Mouse (Mus musculus) heart, adult 2 months (tissue): ENCODE data around the gene Erc2. TPM values are rescaled to one million over a fixed set of nuclear protein-coding genes. Genes with fewer than 3 reads are reported as not detected.

Source experiments
- DNase-seq, 2 experiments: peaks; one replicate each; pipeline ENCODE4 v3.0.0; 2021
- H3K27ac ChIP-seq: fragments of 200-600 bp; 2 replicates; pipeline ENCODE4 v1.8.1; 2022
- H3K27me3 ChIP-seq: fragments of 200-500 bp; 2 replicates; pipeline ENCODE4 v1.6.1; 2012; ENCODE audit warnings: mild to moderate bottlenecking, low read length, inconsistent platforms, mixed read lengths; ENCODE audit not compliant: control insufficient read depth, insufficient read depth
- H3K36me3 ChIP-seq: fragments of 200-500 bp; 2 replicates; pipeline ENCODE4 v1.6.1; 2012; ENCODE audit warnings: low read length, inconsistent platforms; ENCODE audit not compliant: control insufficient read depth, insufficient read depth
- H3K4me1 ChIP-seq: fragments of 200-500 bp; 2 replicates; pipeline ENCODE4 v1.6.1; 2011; ENCODE audit warnings: low read length; ENCODE audit not compliant: control insufficient read depth, insufficient read depth
- H3K4me3 ChIP-seq: fragments of 200-600 bp; 2 replicates; pipeline ENCODE4 v1.8.1; 2022
- H3K79me2 ChIP-seq: fragments of 200-500 bp; replicated peaks from 2 replicates; pipeline ENCODE4 v1.6.1; 2012; ENCODE audit warnings: mild to moderate bottlenecking, inconsistent platforms, low read length, moderate library complexity, mixed read lengths; ENCODE audit not compliant: control insufficient read depth, insufficient read depth
- H3K9ac ChIP-seq: fragments of 200-500 bp; 2 replicates; pipeline ENCODE4 v1.6.1; 2012; ENCODE audit warnings: low read depth, mild to moderate bottlenecking, control low read depth, inconsistent platforms, low read length, mixed read lengths
- CTCF ChIP-seq: fragments of 200-600 bp; IDR thresholded peaks from 2 replicates; pipeline ENCODE4 v1.8.1; 2022; ENCODE audit warnings: antibody characterized with exemption, mild to moderate bottlenecking, moderate library complexity
- EP300 ChIP-seq: fragments of 200-500 bp; IDR thresholded peaks from 2 replicates; pipeline ENCODE4 v1.6.1; 2011; ENCODE audit warnings: low read depth, low read length, control low read depth; ENCODE audit not compliant: insufficient read depth
- POLR2A ChIP-seq: fragments of 200-500 bp; IDR thresholded peaks from 2 replicates; pipeline ENCODE4 v1.6.1; 2011; ENCODE audit warnings: mild to moderate bottlenecking, low read depth, low read length, control low read depth; ENCODE audit not compliant: insufficient read depth
- WGBS: fragments of 180-500 bp; shearing (Covaris S2); methylation state at CpG from one replicate; pipeline ENCODE4 v1.1.7; 2018; 5-methylcytosine and 5-hydroxymethylcytosine counted together
- intact Hi-C: fragments of 180-260 bp; cut with DNase I; formaldehyde crosslinking; loops from one replicate; pipeline ENCODE4 v1.15.1; 2025
- polyA plus RNA-seq: library from polyadenylated mRNA; depleted of rRNA; stranded (reverse); fragments of >200 nt; gene quantifications from 2 replicates; pipeline ENCODE4 v1.2.3, GENCODE M21; 2012
- total RNA-seq, 2 experiments: library from RNA; stranded (reverse); gene quantifications; 2 replicates each; pipeline ENCODE4 v1.2.3; 2021

Gene Erc2
- total and polyA plus RNA-seq, 3 experiments, result 0.49 to 0.68 (median 0.64) TPM

DNA sequence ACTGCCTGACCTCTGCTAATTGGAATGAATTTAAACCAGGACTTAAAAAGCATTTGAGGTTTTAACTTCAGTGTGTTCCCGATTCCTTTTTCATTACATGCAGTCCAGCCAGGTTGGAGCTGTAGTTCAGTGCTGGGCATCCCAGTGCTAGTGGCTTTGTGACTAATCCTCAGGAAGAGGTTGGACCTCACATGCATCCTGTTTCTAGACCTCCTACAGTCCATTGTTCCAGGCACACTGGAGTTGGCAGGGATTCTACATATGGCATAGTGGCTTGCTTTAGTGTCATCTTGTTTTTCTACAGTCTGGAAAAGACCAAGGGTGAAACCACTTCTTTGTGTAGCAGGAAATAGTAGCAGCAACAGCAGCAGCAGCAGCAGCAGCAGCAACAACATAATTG, 159.0 kb downstream of the Erc2 start:
- no peak for DNase-seq
- Histone ChIP-seq H3K4me1 (no peaks in the 10 kb centered on the region), H3K36me3 (no peaks in the 10 kb centered on the region), H3K27me3 (no peaks in the 10 kb centered on the region), H3K9ac (no peak overlapping the region), H3K4me3 (no peak overlapping the region), H3K27ac (no peak overlapping the region), H3K79me2 (no peaks in the 10 kb centered on the region)
- intact Hi-C loops, result no loop called here
- 45% methylated on average over 1 of the region's 1 CpGs for WGBS
- TF ChIP-seq POLR2A (no peak), CTCF (no peak), EP300 (no peak)

DNA sequence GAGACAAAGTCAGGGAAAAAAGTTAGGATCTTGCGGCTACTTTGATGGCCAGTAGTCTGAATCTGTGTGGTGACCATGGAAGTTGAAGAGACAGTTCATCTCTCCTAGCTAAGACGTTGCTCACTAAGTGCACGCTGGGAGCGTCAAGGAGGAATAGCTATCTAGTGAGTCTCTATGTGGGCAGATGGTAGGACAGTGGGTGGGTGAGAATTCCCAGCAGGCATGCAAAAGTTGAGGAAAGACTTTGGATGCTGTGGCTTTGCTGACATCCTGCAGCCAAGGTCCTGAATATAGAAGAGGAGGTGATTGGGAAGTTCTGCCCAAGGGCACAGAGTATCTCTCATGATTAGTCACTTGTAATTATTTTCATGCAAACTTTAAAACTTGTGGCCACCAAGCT, 162.6 kb downstream of the Erc2 start:
- intact Hi-C loops, result no loop called here
- Histone ChIP-seq H3K4me3 (no peak overlapping the region), H3K27me3 (no peaks in the 10 kb centered on the region), H3K27ac (no peak overlapping the region), H3K9ac (no peak overlapping the region), H3K36me3 (no peaks in the 10 kb centered on the region), H3K79me2 (no peaks in the 10 kb centered on the region), H3K4me1 (no peaks in the 10 kb centered on the region)
- no peak for DNase-seq
- 86% methylated on average over 4 of the region's 4 CpGs for WGBS
- TF ChIP-seq POLR2A (no peak), EP300 (no peak), CTCF (no peak)

DNA sequence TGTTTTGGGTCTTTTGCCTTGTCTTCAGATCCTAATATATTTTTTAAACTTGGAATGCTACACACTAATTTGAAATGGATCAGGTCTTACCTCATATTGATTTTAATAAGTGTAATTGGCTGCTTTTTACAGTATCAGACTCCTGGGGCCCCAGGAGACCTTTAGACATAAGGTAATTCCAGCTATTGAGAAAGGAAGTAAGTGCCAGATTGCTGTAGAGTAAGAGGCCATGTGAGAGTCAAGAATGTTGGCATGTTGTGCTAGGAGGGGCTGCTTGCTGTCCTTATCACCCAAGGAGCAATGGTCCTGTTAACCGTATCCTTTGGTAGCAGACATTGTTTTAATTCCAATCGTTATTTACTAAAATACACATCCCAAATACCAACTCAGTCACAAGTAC, 163.3 kb downstream of the Erc2 start:
- no peaks in the 10 kb centered on the region for H3K4me1 ChIP-seq
- H3K79me2 ChIP-seq, result no peaks in the 10 kb centered on the region
- TF ChIP-seq EP300, result no peak
- TF ChIP-seq CTCF, result no peak
- TF ChIP-seq POLR2A, result no peak
- H3K27me3 ChIP-seq, result no peaks in the 10 kb centered on the region
- H3K4me3 ChIP-seq, result no peak overlapping the region
- DNase-seq, result no peak
- intact Hi-C loops, result no loop called here
- H3K9ac ChIP-seq, result no peak overlapping the region
- no peaks in the 10 kb centered on the region for H3K36me3 ChIP-seq
- 46% methylated on average over 2 of the region's 2 CpGs for WGBS
- no peak overlapping the region for H3K27ac ChIP-seq

DNA sequence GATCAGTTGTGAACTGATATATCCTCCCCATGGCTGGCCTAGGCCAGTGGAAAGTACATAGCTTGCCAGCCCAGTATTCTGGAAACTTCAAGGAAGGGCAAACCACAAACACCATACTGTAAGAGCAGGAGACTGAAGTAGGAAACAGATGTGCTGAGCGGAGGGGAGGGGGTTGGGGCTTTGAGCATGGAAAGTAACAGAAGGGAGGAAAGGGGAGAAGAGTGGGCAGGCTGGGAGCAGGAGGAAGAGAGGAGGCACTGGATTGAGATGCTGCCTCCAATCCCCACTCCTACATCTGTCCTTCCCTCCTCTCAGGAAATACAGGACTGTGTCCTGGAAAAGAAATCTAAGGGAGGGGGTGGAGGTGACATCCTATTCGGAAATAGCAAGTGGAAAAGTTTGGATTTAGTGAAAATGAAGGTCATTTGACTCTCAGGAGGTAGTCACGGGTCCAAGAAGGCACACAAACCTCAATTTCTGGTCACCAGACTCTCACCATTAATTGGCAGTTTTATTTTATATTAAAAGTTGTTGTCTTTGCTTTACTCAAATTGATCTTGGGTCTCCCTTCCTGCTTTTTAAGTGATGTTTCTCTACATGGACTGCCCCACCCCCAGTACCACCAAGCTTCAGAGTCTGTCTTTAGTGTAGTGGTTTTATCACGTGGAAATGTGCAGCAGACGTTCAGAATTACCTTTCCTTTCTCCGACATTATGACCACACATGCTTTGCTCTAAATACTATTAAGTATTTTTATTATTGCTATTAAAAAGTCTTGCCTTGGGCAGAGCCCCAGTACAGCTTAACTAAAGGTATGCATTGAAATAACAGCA, 167.1 kb downstream of the Erc2 start:
- no peak overlapping the region for H3K9ac ChIP-seq
- intact Hi-C loops, result no loop called here
- H3K4me3 ChIP-seq, result no peak overlapping the region
- H3K4me1 ChIP-seq, result no peaks in the 10 kb centered on the region
- no peak overlapping the region for H3K27ac ChIP-seq
- H3K79me2 ChIP-seq, result no peaks in the 10 kb centered on the region
- no peaks in the 10 kb centered on the region for H3K36me3 ChIP-seq
- DNase-seq, result no peak
- H3K27me3 ChIP-seq, result no peaks in the 10 kb centered on the region
- no peak for TF ChIP-seq POLR2A
- no peak for TF ChIP-seq EP300
- TF ChIP-seq CTCF, result no peak
- 47% methylated on average over 6 of the region's 6 CpGs for WGBS

DNA sequence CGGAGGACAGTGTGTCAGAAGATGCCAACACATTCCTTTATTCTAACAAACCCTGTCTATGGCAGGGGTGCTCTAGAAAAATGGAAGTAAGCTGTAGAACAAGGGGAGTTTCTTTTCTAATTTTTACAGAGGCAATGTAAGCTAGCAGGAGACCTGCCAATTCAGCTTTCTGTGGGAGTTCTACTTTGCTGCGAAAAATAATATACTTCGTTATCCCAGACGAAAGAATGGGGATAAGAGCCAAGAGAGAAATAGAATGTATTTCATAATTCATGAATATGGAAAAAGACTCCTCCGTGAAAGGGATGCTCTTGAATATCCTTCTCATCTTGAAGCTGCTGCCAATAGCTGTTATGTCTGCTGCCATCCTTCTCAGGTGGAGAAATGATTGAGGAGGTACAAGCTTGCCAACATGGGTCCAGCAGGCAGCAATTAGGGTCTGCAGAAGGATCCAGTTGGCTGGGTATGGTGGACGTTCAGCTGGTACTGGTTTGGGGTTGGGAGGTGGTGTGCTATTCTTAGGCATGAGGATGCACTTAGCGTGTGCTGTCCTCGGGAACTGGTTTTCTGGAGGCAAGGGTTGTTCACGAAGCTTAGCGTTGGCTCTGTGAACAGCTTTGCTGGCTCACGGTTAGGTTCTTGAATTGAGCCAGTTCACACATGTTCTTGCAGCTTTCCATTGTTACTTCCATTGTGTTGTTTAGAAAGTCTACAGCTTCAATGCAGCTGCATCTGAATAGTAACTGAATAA, 176.1 kb downstream of the Erc2 start:
- no peaks in the 10 kb centered on the region for H3K4me1 ChIP-seq
- no peaks in the 10 kb centered on the region for H3K79me2 ChIP-seq
- no peak overlapping the region for H3K27ac ChIP-seq
- 80% methylated on average over 11 of the region's 11 CpGs for WGBS
- H3K36me3 ChIP-seq, result no peaks in the 10 kb centered on the region
- H3K9ac ChIP-seq, result no peak overlapping the region
- no peak for DNase-seq
- H3K27me3 ChIP-seq, result no peaks in the 10 kb centered on the region
- intact Hi-C loops, result no loop called here
- no peak for TF ChIP-seq POLR2A
- no peak for TF ChIP-seq EP300
- TF ChIP-seq CTCF, result no peak
- H3K4me3 ChIP-seq, result no peak overlapping the region

DNA sequence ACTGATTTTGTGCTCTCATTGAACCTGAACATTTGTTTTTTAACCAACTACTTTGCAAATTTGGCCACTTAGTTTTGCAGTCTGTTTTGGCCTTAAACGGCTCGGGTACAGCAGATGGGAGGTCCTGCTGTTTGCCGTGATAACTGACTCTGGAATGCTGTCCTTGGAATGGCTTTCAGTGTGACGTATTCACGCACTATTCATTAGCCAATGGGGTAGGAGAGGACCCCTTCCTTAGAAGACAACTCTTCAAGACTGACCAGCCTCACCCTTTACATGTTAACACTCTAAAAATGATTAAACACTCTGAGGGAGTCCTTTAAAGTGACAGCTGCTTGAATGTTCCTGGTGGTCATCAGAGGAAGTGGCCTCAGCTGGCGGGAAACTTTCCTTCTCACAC, 178.5 kb downstream of the Erc2 start:
- intact Hi-C loops, result loop anchor here (10.0 kb wide), 1 partner anchor 1294 kb away; no protein-coding TSS in a partner anchor
- Histone ChIP-seq H3K9ac (no peak overlapping the region), H3K27ac (no peak overlapping the region), H3K4me3 (no peak overlapping the region), H3K4me1 (no peaks in the 10 kb centered on the region), H3K79me2 (no peaks in the 10 kb centered on the region), H3K27me3 (no peaks in the 10 kb centered on the region), H3K36me3 (no peaks in the 10 kb centered on the region)
- 20% methylated on average over 6 of the region's 6 CpGs for WGBS
- TF ChIP-seq EP300 (no peak), POLR2A (no peak), CTCF (peak; percentile 44)
- no peak for DNase-seq
